Mouse (Mus musculus) C2C12 (cell line): ENCODE results near the gene Smim6.

Experiments
- CTCF ChIP-seq: IDR thresholded peaks from one replicate; pipeline ENCODE4 v1.5.1; 2011; ENCODE audit not compliant: control insufficient read depth, insufficient read depth, insufficient read length
- MYOG ChIP-seq: IDR thresholded peaks from one replicate; pipeline ENCODE4 v1.6.1; 2011; ENCODE audit not compliant: control insufficient read depth, insufficient read length; ENCODE audit errors: extremely low read depth
- USF1 ChIP-seq: IDR thresholded peaks from one replicate; pipeline ENCODE4 v1.6.1; 2011; ENCODE audit warnings: low read depth, mild to moderate bottlenecking, control low read depth, moderate library complexity

GRCm38 (mm10) chr11:115899486-115900266, 12.1 kb upstream of the Smim6 start, which contains the start of gene Smim5:
- TF ChIP-seq USF1 (no peak), CTCF (no peak), MYOG (no peak)
